In genomic region chr9:121072127-121072757, GRCm38 (mm10) we compare ENCODE assay signal across 19 mouse cellular contexts.
DNase-seq lines count a peak whose midpoint lies in the region; ATAC-seq lines count a peak whose summit lies in the region.
"Had no signal": no experiment of that assay in that cellular context is flagged by ENCODE, and none has a peak within 500 bp of the region (broad histone marks: within the 10 kb centered on the region; RNA-seq: fewer than 3 reads in every experiment).

No protein-coding gene starts in this region.

- H3K27ac ChIP-seq in hindbrain, embryonic 16.5 days (ENCODE audit: low read depth, low read length), result no peak overlapping the region
- no peak overlapping the region for H3K27ac ChIP-seq in hindbrain, embryonic 12.5 days
- H3K27ac ChIP-seq in embryonic facial prominence, embryonic 12.5 days, result no peak overlapping the region
- H3K27ac ChIP-seq in limb, embryonic 12.5 days, result no peak overlapping the region
- H3K27ac ChIP-seq: hindbrain, embryonic 15.5 days; liver, embryonic 12.5 days; lung, embryonic 15.5 days had no signal

- peak; percentile 63 for DNase-seq in thymus, postnatal 14 days
- no peak for DNase-seq in layer of hippocampus, adult 8-10 months (ENCODE audit: low spot score in 2 of 2)
- no peak for DNase-seq in lung, postnatal 36 days
- DNase-seq: adrenal gland, postnatal 36 days; cerebellum, adult 9-11 months; gastrocnemius, postnatal 25 days; heart, postnatal 10 days; kidney, postnatal 10 days; right cerebral cortex, postnatal 25 days had no signal

- no peaks in the 10 kb centered on the region for H3K36me3 ChIP-seq in hindbrain, embryonic 16.5 days (ENCODE audit: control insufficient read depth, insufficient read depth, low read length)
- H3K36me3 ChIP-seq in hindbrain, embryonic 12.5 days, result no peaks in the 10 kb centered on the region
- H3K36me3 ChIP-seq in embryonic facial prominence, embryonic 12.5 days, result no peaks in the 10 kb centered on the region
- no peaks in the 10 kb centered on the region for H3K36me3 ChIP-seq in limb, embryonic 12.5 days
- H3K36me3 ChIP-seq: G1E; hindbrain, embryonic 15.5 days; liver, embryonic 12.5 days; lung, embryonic 15.5 days had no signal

- no peaks in the 10 kb centered on the region for H3K9me3 ChIP-seq in hindbrain, embryonic 16.5 days (ENCODE audit: control insufficient read depth, low read length)
- H3K9me3 ChIP-seq in hindbrain, embryonic 12.5 days (replicated peaks), result no peaks in the 10 kb centered on the region
- no peaks in the 10 kb centered on the region for H3K9me3 ChIP-seq in embryonic facial prominence, embryonic 12.5 days
- no peaks in the 10 kb centered on the region for H3K9me3 ChIP-seq in limb, embryonic 12.5 days
- H3K9me3 ChIP-seq: G1E; hindbrain, embryonic 15.5 days; liver, embryonic 12.5 days; lung, embryonic 15.5 days had no signal

- H3K27me3 ChIP-seq in hindbrain, embryonic 16.5 days (replicated peaks; ENCODE audit: control insufficient read depth, insufficient read depth, low read length), result no peaks in the 10 kb centered on the region
- H3K27me3 ChIP-seq in hindbrain, embryonic 12.5 days, result no peaks in the 10 kb centered on the region
- no peaks in the 10 kb centered on the region for H3K27me3 ChIP-seq in embryonic facial prominence, embryonic 12.5 days
- H3K27me3 ChIP-seq in limb, embryonic 12.5 days, result peaks cover 4% of the 10 kb centered on the region; the same call in 1 of the 2 replicates
- H3K27me3 ChIP-seq: hindbrain, embryonic 15.5 days; liver, embryonic 12.5 days; lung, embryonic 15.5 days had no signal

- 0 out of 2 replicates have a peak, but pooled peaks have one; percentile 37 for ATAC-seq in hindbrain, embryonic 16.5 days
- no peak for ATAC-seq in hindbrain, embryonic 12.5 days (ENCODE audit: low FRiP score)
- ATAC-seq in embryonic facial prominence, embryonic 12.5 days (ENCODE audit: insufficient number of reproducible peaks, insufficient read depth, low FRiP score, low TSS enrichment), result 0 out of 2 replicates have a peak, but pooled peaks have one; percentile 36
- peak; percentile 32 for ATAC-seq in limb, embryonic 12.5 days (ENCODE audit: insufficient number of reproducible peaks, insufficient read depth, low FRiP score, low TSS enrichment, low read depth)
- ATAC-seq: CD4-positive, CD25-positive, alpha-beta regulatory T cell, adult 4 months; intestine, postnatal 0 days; liver, embryonic 12.5 days had no signal

- no peak overlapping the region for H3K4me2 ChIP-seq in hindbrain, embryonic 16.5 days (ENCODE audit: low read length)
- H3K4me2 ChIP-seq in hindbrain, embryonic 12.5 days (replicated peaks), result no peak overlapping the region
- no peak overlapping the region for H3K4me2 ChIP-seq in embryonic facial prominence, embryonic 12.5 days (replicated peaks)
- no peak overlapping the region for H3K4me2 ChIP-seq in limb, embryonic 12.5 days
- H3K4me2 ChIP-seq: hindbrain, embryonic 15.5 days; liver, embryonic 12.5 days; lung, embryonic 15.5 days had no signal

- WGBS in hindbrain, embryonic 16.5 days, result 55% methylated on average over 8 of the region's 8 CpGs
- 55% methylated on average over 8 of the region's 8 CpGs for WGBS in hindbrain, embryonic 12.5 days
- 43% methylated on average over 8 of the region's 8 CpGs for WGBS in embryonic facial prominence, embryonic 12.5 days
- 54% methylated on average over 8 of the region's 8 CpGs for WGBS in limb, embryonic 12.5 days

- peaks cover 2% of the 10 kb centered on the region; the same call in 1 of the 2 replicates for H3K4me1 ChIP-seq in hindbrain, embryonic 16.5 days (ENCODE audit: control insufficient read depth, insufficient read depth, low read depth, low read length)
- H3K4me1 ChIP-seq in hindbrain, embryonic 12.5 days, result peaks cover 16% of the 10 kb centered on the region
- peaks cover 25% of the 10 kb centered on the region for H3K4me1 ChIP-seq in embryonic facial prominence, embryonic 12.5 days
- H3K4me1 ChIP-seq in limb, embryonic 12.5 days (replicated peaks), result peaks cover 38% of the 10 kb centered on the region
- H3K4me1 ChIP-seq: liver, embryonic 12.5 days had no signal

- H3K4me3 ChIP-seq in hindbrain, embryonic 16.5 days (ENCODE audit: low read length), result no peak overlapping the region
- H3K4me3 ChIP-seq in hindbrain, embryonic 12.5 days, result no peak overlapping the region
- H3K4me3 ChIP-seq in embryonic facial prominence, embryonic 12.5 days, result no peak overlapping the region
- H3K4me3 ChIP-seq in limb, embryonic 12.5 days (replicated peaks), result no peak overlapping the region
- H3K4me3 ChIP-seq: hindbrain, embryonic 15.5 days; liver, embryonic 12.5 days; lung, embryonic 15.5 days had no signal

- H3K9ac ChIP-seq in hindbrain, embryonic 16.5 days (ENCODE audit: low read depth, low read length), result no peak overlapping the region
- H3K9ac ChIP-seq in hindbrain, embryonic 12.5 days, result no peak overlapping the region
- H3K9ac ChIP-seq in embryonic facial prominence, embryonic 12.5 days, result no peak overlapping the region
- no peak overlapping the region for H3K9ac ChIP-seq in limb, embryonic 12.5 days (replicated peaks)
- H3K9ac ChIP-seq: hindbrain, embryonic 15.5 days; liver, embryonic 12.5 days; lung, embryonic 15.5 days had no signal
